Mouse (Mus musculus) midbrain, embryonic 11.5 days (tissue): Measurements from ENCODE around the gene Sorbs1. TPM values are rescaled to one million over a fixed set of nuclear protein-coding genes. Genes with fewer than 3 reads are reported as not detected.

ENCODE experiments used
- ATAC-seq: fragments of 200-750 bp; cut with Nextera tagmentation; 2 replicates; pipeline ENCODE4 v1.8.0; 2017; ENCODE audit warnings: moderate TSS enrichment, moderate library complexity; ENCODE audit not compliant: low FRiP score
- DNase-seq: peaks from one replicate; pipeline ENCODE4 v3.0.0; 2015; ENCODE audit warnings: low spot score; ENCODE audit errors: missing footprints
- H3K27ac ChIP-seq: fragments of 300-500 bp; sonication (generic); 2 replicates; pipeline ENCODE4 v1.5.1; 2014; ENCODE audit warnings: low read depth, low read length
- H3K27me3 ChIP-seq: fragments of 300-500 bp; sonication (generic); 2 replicates; pipeline ENCODE4 v1.6.1; 2014; ENCODE audit warnings: mild to moderate bottlenecking, low read length, moderate library complexity, mixed read lengths; ENCODE audit not compliant: control insufficient read depth, insufficient read depth
- H3K36me3 ChIP-seq: fragments of 300-500 bp; sonication (generic); 2 replicates; pipeline ENCODE4 v1.6.1; 2014; ENCODE audit warnings: mild to moderate bottlenecking, low read length, moderate library complexity, mixed read lengths; ENCODE audit not compliant: control insufficient read depth, insufficient read depth
- H3K4me1 ChIP-seq: fragments of 300-500 bp; sonication (generic); 2 replicates; pipeline ENCODE4 v1.6.1; 2014; ENCODE audit warnings: low read length; ENCODE audit not compliant: control insufficient read depth, insufficient read depth
- H3K4me2 ChIP-seq: fragments of 300-500 bp; sonication (generic); 2 replicates; pipeline ENCODE4 v1.6.1; 2014; ENCODE audit warnings: mild to moderate bottlenecking, moderate library complexity
- H3K4me3 ChIP-seq: fragments of 300-500 bp; sonication (generic); 2 replicates; pipeline ENCODE4 v1.5.1; 2014; ENCODE audit warnings: low read depth, low read length
- H3K9ac ChIP-seq: fragments of 300-500 bp; sonication (generic); 2 replicates; pipeline ENCODE4 v1.6.1; 2014; ENCODE audit warnings: low read length
- H3K9me3 ChIP-seq: fragments of 300-500 bp; sonication (generic); 2 replicates; pipeline ENCODE4 v1.6.1; 2016; ENCODE audit warnings: low read length; ENCODE audit not compliant: control insufficient read depth
- WGBS: fragments of 180-500 bp; shearing (Covaris S2); extraction: QIAGEN DNeasy Blood & Tissue Kit; methylation state at CpG from one replicate; pipeline ENCODE4 v1.1.7; 2014; 5-methylcytosine and 5-hydroxymethylcytosine counted together
- polyA plus RNA-seq: library from polyadenylated mRNA; unstranded; fragments of >200 nt; fragmentation: Nextera tagmentation; extraction: Ambion mirVana; gene quantifications from 2 replicates; pipeline ENCODE4 v1.2.1, GENCODE M21; 2014

Sorbs1 gene
- polyA plus RNA-seq, 1 experiment from 2014 or later, result 61.0 TPM

DNA sequence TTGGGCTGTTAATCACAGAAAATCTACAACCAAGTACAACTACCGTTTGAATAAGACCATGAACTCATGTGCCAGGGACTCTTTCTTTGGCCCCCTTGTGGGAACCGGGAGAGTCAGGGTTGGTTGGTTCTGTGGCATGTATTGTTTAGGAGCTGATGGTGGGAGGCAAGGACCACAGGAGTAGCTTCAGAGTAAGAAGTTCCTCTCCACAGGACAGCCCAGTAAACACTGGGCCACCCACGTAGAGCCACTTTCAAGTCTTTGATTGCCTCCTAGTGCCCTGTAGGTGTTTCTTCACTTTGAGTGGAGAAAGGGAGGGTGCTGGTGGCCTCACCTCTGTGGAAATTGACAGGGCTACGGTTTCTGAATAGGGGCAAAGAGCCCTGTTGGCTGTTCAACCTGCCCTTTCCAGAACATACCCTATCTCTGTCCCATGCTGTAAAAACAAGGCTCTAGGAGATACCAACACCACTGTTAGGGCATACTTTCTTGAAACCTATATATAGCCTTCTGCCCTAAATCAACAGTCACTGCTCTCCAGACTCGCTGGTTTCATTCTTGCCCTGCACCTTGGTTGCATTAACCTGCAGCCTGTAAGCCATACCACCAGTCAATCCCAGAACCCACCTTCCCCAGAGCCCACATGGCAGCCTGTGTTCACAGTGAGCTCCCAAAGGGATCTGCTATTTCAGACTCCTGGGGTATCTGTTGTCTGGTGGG lies 35.4 kb upstream of the Sorbs1 start:
- Histone ChIP-seq H3K27ac (no peak overlapping the region), H3K9ac (no peak overlapping the region), H3K27me3 (no peaks in the 10 kb centered on the region), H3K9me3 (no peaks in the 10 kb centered on the region), H3K4me3 (no peak overlapping the region), H3K36me3 (peaks cover 20% of the 10 kb centered on the region; the same call in 1 of the 2 replicates), H3K4me1 (peaks cover 13% of the 10 kb centered on the region; the same call in 1 of the 2 replicates), H3K4me2 (no peak overlapping the region)
- no peak for DNase-seq
- 28% methylated on average over 5 of the region's 5 CpGs for WGBS
- no peak for ATAC-seq

- 79% methylated on average over 6 of the region's 6 CpGs for WGBS
- ATAC-seq (no peak), DNase-seq (no peak)
- H3K4me3 ChIP-seq, result no peak overlapping the region
- no peak overlapping the region for H3K4me2 ChIP-seq
- H3K9ac ChIP-seq, result no peak overlapping the region
- no peaks in the 10 kb centered on the region for H3K27me3 ChIP-seq
- H3K27ac ChIP-seq, result no peak overlapping the region
- H3K36me3 ChIP-seq, result peaks cover 20% of the 10 kb centered on the region; the same call in 1 of the 2 replicates
- peaks cover 13% of the 10 kb centered on the region; the same call in 1 of the 2 replicates for H3K4me1 ChIP-seq
- H3K9me3 ChIP-seq, result no peaks in the 10 kb centered on the region
These were observed 34.8 kb upstream of the Sorbs1 start for GRCm38 (mm10) chr19:40548386-40548785.

- Histone ChIP-seq H3K4me3 (no peak overlapping the region), H3K9me3 (no peaks in the 10 kb centered on the region), H3K36me3 (no peaks in the 10 kb centered on the region), H3K9ac (no peak overlapping the region), H3K4me2 (no peak overlapping the region), H3K27ac (no peak overlapping the region), H3K27me3 (no peaks in the 10 kb centered on the region), H3K4me1 (peaks cover 8% of the 10 kb centered on the region; the same call in 1 of the 2 replicates)
- DNase-seq, result peak; percentile 95
- 14% methylated on average over 3 of the region's 3 CpGs for WGBS
- ATAC-seq, result peak; percentile 73; the same call in 1 of the 2 replicates
These were observed 31.3 kb upstream of the Sorbs1 start for GRCm38 (mm10) chr19:40544856-40545255.

- DNase-seq (peak; percentile 73), ATAC-seq (no peak)
- no peak overlapping the region for H3K4me3 ChIP-seq
- no peaks in the 10 kb centered on the region for H3K4me1 ChIP-seq
- no peak overlapping the region for H3K27ac ChIP-seq
- no peaks in the 10 kb centered on the region for H3K36me3 ChIP-seq
- H3K4me2 ChIP-seq, result no peak overlapping the region
- no peaks in the 10 kb centered on the region for H3K9me3 ChIP-seq
- H3K9ac ChIP-seq, result no peak overlapping the region
- WGBS, result 88% methylated on average over 7 of the region's 7 CpGs
- no peaks in the 10 kb centered on the region for H3K27me3 ChIP-seq
These were observed 29.2 kb upstream of the Sorbs1 start for GRCm38 (mm10) chr19:40542776-40543175.

- no peaks in the 10 kb centered on the region for H3K4me1 ChIP-seq
- H3K36me3 ChIP-seq, result no peaks in the 10 kb centered on the region
- 94% methylated on average over 6 of the region's 6 CpGs for WGBS
- DNase-seq, result no peak
- no peak overlapping the region for H3K27ac ChIP-seq
- no peaks in the 10 kb centered on the region for H3K27me3 ChIP-seq
- no peak overlapping the region for H3K4me3 ChIP-seq
- no peak for ATAC-seq
- H3K9ac ChIP-seq, result no peak overlapping the region
- H3K4me2 ChIP-seq, result no peak overlapping the region
- no peaks in the 10 kb centered on the region for H3K9me3 ChIP-seq
These were observed 22.9 kb upstream of the Sorbs1 start for GRCm38 (mm10) chr19:40536526-40536925.

- WGBS, result 85% methylated on average over 5 of the region's 5 CpGs
- ATAC-seq (no peak), DNase-seq (no peak)
- Histone ChIP-seq H3K27ac (no peak overlapping the region), H3K4me3 (no peak overlapping the region), H3K36me3 (no peaks in the 10 kb centered on the region), H3K4me2 (no peak overlapping the region), H3K9me3 (no peaks in the 10 kb centered on the region), H3K9ac (no peak overlapping the region), H3K4me1 (no peaks in the 10 kb centered on the region), H3K27me3 (no peaks in the 10 kb centered on the region)
These were observed 18.9 kb upstream of the Sorbs1 start for GRCm38 (mm10) chr19:40532525-40532924.

- Histone ChIP-seq H3K27ac (no peak overlapping the region), H3K4me1 (no peaks in the 10 kb centered on the region), H3K9me3 (no peaks in the 10 kb centered on the region), H3K9ac (no peak overlapping the region), H3K36me3 (no peaks in the 10 kb centered on the region), H3K4me3 (no peak overlapping the region), H3K4me2 (no peak overlapping the region), H3K27me3 (no peaks in the 10 kb centered on the region)
- ATAC-seq (no peak), DNase-seq (no peak)
- 84% methylated on average over 2 of the region's 2 CpGs for WGBS
These were observed 16.7 kb upstream of the Sorbs1 start for GRCm38 (mm10) chr19:40530323-40530722.

GRCm38 (mm10) chr19:40528254-40528653 lies 14.7 kb upstream of the Sorbs1 start:
- Histone ChIP-seq H3K4me3 (no peak overlapping the region), H3K4me2 (no peak overlapping the region), H3K36me3 (no peaks in the 10 kb centered on the region), H3K27ac (no peak overlapping the region), H3K4me1 (no peaks in the 10 kb centered on the region), H3K9ac (no peak overlapping the region), H3K27me3 (no peaks in the 10 kb centered on the region), H3K9me3 (no peaks in the 10 kb centered on the region)
- ATAC-seq (no peak), DNase-seq (no peak)

DNA sequence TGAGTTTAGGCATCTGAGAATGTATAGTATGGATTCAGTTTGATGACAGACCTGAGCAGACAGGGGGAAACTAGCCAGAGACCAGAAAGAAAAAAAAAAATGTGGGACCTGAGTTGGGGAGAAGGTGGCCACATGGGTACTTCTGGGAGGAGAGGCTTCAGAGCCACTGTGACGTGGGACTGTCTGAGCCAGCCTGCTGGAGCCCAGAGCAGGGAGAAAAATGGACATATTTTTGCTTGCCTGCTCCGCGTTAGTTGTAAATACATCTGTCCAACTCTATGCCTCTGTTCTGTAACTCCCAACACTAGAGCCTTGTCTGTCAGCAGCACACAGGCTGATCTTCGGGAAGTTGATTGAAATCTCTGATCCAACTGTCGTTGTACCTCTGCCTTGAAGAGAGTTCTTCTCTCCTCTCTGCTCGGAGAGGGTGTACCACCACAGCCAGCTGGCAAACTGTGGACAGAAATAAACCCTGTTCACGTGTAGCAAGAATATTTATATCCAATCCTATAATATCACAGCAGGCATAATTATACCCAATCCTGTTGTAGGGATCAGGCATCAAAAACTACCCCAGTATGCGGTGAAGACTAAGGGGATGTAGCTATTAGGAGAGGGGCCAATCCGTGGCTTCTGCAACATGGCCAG lies 12.9 kb upstream of the Sorbs1 start:
- no peak for ATAC-seq
- DNase-seq, result no peak
- WGBS, result 88% methylated on average over 9 of the region's 9 CpGs

More for the DNA sequence above, 12.9 kb upstream of the Sorbs1 start:
- no peak overlapping the region for H3K27ac ChIP-seq
- no peaks in the 10 kb centered on the region for H3K4me1 ChIP-seq
- no peak overlapping the region for H3K9ac ChIP-seq
- no peak overlapping the region for H3K4me3 ChIP-seq
- H3K4me2 ChIP-seq, result no peak overlapping the region
- no peaks in the 10 kb centered on the region for H3K27me3 ChIP-seq
- H3K9me3 ChIP-seq, result no peaks in the 10 kb centered on the region
- no peaks in the 10 kb centered on the region for H3K36me3 ChIP-seq
